Mouse (Mus musculus) heart, adult 2 months (tissue): ENCODE measurements around the gene Lmntd2. TPM values are rescaled to one million over a fixed set of nuclear protein-coding genes. Genes with fewer than 3 reads are reported as not detected.

Experiments
- DNase-seq, 2 experiments: peaks; one replicate each; pipeline ENCODE4 v3.0.0; 2021
- H3K27ac ChIP-seq: fragments of 200-600 bp; 2 replicates; pipeline ENCODE4 v1.8.1; 2022
- H3K27me3 ChIP-seq: fragments of 200-500 bp; 2 replicates; pipeline ENCODE4 v1.6.1; 2012; ENCODE audit warnings: mild to moderate bottlenecking, low read length, inconsistent platforms, mixed read lengths; ENCODE audit not compliant: control insufficient read depth, insufficient read depth
- H3K36me3 ChIP-seq: fragments of 200-500 bp; 2 replicates; pipeline ENCODE4 v1.6.1; 2012; ENCODE audit warnings: low read length, inconsistent platforms; ENCODE audit not compliant: control insufficient read depth, insufficient read depth
- H3K4me1 ChIP-seq: fragments of 200-500 bp; 2 replicates; pipeline ENCODE4 v1.6.1; 2011; ENCODE audit warnings: low read length; ENCODE audit not compliant: control insufficient read depth, insufficient read depth
- H3K4me3 ChIP-seq: fragments of 200-600 bp; 2 replicates; pipeline ENCODE4 v1.8.1; 2022
- H3K79me2 ChIP-seq: fragments of 200-500 bp; replicated peaks from 2 replicates; pipeline ENCODE4 v1.6.1; 2012; ENCODE audit warnings: mild to moderate bottlenecking, inconsistent platforms, low read length, moderate library complexity, mixed read lengths; ENCODE audit not compliant: control insufficient read depth, insufficient read depth
- H3K9ac ChIP-seq: fragments of 200-500 bp; 2 replicates; pipeline ENCODE4 v1.6.1; 2012; ENCODE audit warnings: low read depth, mild to moderate bottlenecking, control low read depth, inconsistent platforms, low read length, mixed read lengths
- CTCF ChIP-seq: fragments of 200-600 bp; IDR thresholded peaks from 2 replicates; pipeline ENCODE4 v1.8.1; 2022; ENCODE audit warnings: antibody characterized with exemption, mild to moderate bottlenecking, moderate library complexity
- EP300 ChIP-seq: fragments of 200-500 bp; IDR thresholded peaks from 2 replicates; pipeline ENCODE4 v1.6.1; 2011; ENCODE audit warnings: low read depth, low read length, control low read depth; ENCODE audit not compliant: insufficient read depth
- POLR2A ChIP-seq: fragments of 200-500 bp; IDR thresholded peaks from 2 replicates; pipeline ENCODE4 v1.6.1; 2011; ENCODE audit warnings: mild to moderate bottlenecking, low read depth, low read length, control low read depth; ENCODE audit not compliant: insufficient read depth
- WGBS: fragments of 180-500 bp; shearing (Covaris S2); methylation state at CpG from one replicate; pipeline ENCODE4 v1.1.7; 2018; 5-methylcytosine and 5-hydroxymethylcytosine counted together
- intact Hi-C: fragments of 180-260 bp; cut with DNase I; formaldehyde crosslinking; loops from one replicate; pipeline ENCODE4 v1.15.1; 2025
- polyA plus RNA-seq: library from polyadenylated mRNA; depleted of rRNA; stranded (reverse); fragments of >200 nt; gene quantifications from 2 replicates; pipeline ENCODE4 v1.2.3, GENCODE M21; 2012
- total RNA-seq, 2 experiments: library from RNA; stranded (reverse); gene quantifications; 2 replicates each; pipeline ENCODE4 v1.2.3; 2021

Gene Lmntd2
- total and polyA plus RNA-seq, 3 experiments, result 0.18 TPM; not detected in 2

DNA sequence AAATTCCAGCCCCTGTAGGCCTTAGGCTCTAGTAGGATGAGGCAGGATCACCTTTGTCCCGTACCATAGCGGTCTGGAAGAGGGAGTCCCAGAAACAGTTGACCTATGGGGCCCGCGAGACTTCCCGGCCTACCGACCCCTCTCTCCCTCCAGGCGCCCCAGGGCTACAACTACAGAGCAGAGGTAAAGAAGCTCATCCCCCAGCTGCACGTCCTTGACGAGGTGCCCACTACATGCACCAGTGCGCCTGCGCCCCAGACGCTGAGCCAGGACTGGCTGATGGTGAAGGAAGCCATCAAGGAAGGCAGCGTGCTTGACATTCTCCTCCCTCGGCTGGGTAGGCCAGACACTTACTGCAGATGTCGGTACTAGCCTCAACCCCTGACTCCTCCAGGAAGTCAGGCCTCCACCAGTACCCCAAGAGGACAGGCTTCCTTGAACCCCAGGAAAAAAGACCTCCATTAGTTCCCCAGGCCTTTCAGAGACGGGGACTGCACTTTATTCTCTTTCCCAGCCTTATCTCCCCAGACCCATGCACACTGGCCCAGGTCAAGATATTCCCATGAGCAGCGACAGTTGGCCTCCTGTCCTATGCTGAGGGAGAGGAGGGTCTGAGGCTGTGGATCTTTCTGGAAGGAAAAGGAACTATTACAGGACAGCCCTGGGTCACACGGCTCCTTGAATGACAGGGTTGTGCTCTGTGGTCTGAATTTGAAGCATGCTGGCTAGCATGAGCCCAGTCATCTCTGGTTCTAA is 7.5 kb downstream of the Lmntd2 start:
- Histone ChIP-seq H3K79me2 (no peaks in the 10 kb centered on the region), H3K9ac (no peak overlapping the region), H3K27me3 (no peaks in the 10 kb centered on the region), H3K27ac (no peak overlapping the region), H3K4me1 (no peaks in the 10 kb centered on the region), H3K4me3 (no peak overlapping the region), H3K36me3 (no peaks in the 10 kb centered on the region)
- no peak for TF ChIP-seq EP300
- TF ChIP-seq POLR2A, result no peak
- no peak for TF ChIP-seq CTCF
- no peak for DNase-seq
- 88% methylated on average over 18 of the region's 18 CpGs for WGBS
- intact Hi-C loops, result no loop called here

- Histone ChIP-seq H3K79me2 (no peaks in the 10 kb centered on the region), H3K9ac (no peak overlapping the region), H3K27ac (no peak overlapping the region), H3K36me3 (no peaks in the 10 kb centered on the region), H3K4me3 (no peak overlapping the region), H3K27me3 (no peaks in the 10 kb centered on the region), H3K4me1 (no peaks in the 10 kb centered on the region)
- intact Hi-C loops, result no loop called here
- no peak for DNase-seq
- TF ChIP-seq POLR2A (no peak), CTCF (no peak), EP300 (no peak)
- 95% methylated on average over 5 of the region's 5 CpGs for WGBS
Observed at GRCm38 (mm10) chr7:141205504-141205903, 8.4 kb downstream of the Lmntd2 start.

DNA sequence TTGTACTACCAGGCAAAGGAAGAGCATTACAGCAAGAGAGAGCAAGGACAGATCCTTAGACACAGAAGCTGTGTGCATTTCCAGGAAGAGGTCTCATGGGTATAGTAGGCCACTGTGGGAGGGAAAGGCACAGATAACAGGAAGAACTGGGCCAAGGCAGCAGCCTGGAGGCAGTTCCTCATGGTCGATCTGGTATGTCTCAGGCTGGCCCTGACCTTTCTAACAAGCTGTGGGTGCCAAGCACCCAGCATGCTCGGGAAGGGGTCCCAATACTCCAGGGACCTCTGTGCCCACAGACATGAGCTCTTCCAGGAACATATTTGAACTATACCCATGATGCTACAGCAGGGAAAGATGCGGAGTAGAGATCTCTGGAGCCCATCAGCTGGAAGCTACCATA is 9.3 kb downstream of the Lmntd2 start:
- WGBS, result 52% methylated on average over 3 of the region's 3 CpGs
- DNase-seq, result peak in 1 of 2 experiments; percentile 8
- no peak for TF ChIP-seq CTCF

DNA sequence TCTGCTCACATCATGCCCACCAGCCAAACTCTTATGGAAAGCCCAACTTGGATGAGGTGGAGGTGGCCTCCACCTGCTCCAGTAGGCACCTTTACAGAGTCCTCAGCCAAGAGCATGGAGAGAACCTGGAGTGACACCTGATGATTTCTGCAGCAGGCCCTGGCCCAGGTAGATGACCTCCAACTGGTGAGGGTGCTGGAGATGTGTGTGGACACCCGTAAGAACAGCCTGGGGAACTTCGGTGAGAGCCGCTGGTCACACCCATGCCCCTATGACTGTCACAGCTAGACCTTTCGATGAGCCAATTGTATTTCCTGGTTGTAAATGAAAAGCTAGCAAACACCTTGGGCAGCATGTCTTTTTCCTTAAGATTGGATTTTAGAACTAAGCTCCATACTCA is 15.8 kb downstream of the Lmntd2 start:
- DNase-seq, result no peak
- intact Hi-C loops, result no loop called here
- Histone ChIP-seq H3K27ac (no peak overlapping the region), H3K9ac (no peak overlapping the region), H3K79me2 (peaks cover 1% of the 10 kb centered on the region; the same call in 1 of the 2 replicates), H3K4me3 (no peak overlapping the region), H3K27me3 (no peaks in the 10 kb centered on the region), H3K36me3 (no peaks in the 10 kb centered on the region), H3K4me1 (peaks cover 1% of the 10 kb centered on the region; the same call in 1 of the 2 replicates)
- no peak for TF ChIP-seq POLR2A
- no peak for TF ChIP-seq CTCF
- TF ChIP-seq EP300, result no peak
- 96% methylated on average over 4 of the region's 4 CpGs for WGBS

More for the DNA sequence above, 9.3 kb downstream of the Lmntd2 start:
- H3K4me1 ChIP-seq, result no peaks in the 10 kb centered on the region
- H3K4me3 ChIP-seq, result no peak overlapping the region
- H3K79me2 ChIP-seq, result no peaks in the 10 kb centered on the region
- intact Hi-C loops, result no loop called here
- H3K36me3 ChIP-seq, result no peaks in the 10 kb centered on the region
- H3K9ac ChIP-seq, result no peak overlapping the region
- no peak overlapping the region for H3K27ac ChIP-seq
- H3K27me3 ChIP-seq, result no peaks in the 10 kb centered on the region

GRCm38 (mm10) chr7:141196619-141197282 is 17.1 kb downstream of the Lmntd2 start:
- Histone ChIP-seq H3K79me2 (peaks cover 1% of the 10 kb centered on the region; the same call in 1 of the 2 replicates), H3K4me1 (peaks cover 5% of the 10 kb centered on the region), H3K4me3 (no peak overlapping the region), H3K36me3 (no peaks in the 10 kb centered on the region), H3K27me3 (no peaks in the 10 kb centered on the region), H3K9ac (no peak overlapping the region), H3K27ac (no peak overlapping the region)
- intact Hi-C loops, result no loop called here
- no peak for DNase-seq
- 91% methylated on average over 8 of the region's 8 CpGs for WGBS
- no peak for TF ChIP-seq EP300

DNA sequence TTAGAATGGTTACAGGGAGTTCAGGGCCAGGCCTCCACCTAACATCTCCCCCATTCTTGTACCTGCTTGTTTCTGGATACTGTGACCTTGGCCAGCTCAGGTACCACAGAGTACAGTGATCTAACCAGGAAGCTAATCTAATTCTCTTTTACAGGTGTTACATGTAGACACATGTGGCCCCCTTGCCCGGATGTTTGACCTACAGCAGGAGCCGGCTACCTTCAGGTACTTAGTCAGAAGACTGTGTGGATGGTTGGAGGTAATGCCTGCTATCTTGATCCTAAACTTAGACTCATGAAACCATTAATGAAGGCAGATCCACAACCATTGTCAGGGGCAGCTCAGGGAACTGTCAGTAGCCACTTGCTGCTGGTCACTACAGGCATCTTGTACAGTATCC is 18.1 kb downstream of the Lmntd2 start:
- Histone ChIP-seq H3K79me2 (peaks cover 1% of the 10 kb centered on the region; the same call in 1 of the 2 replicates), H3K27ac (no peak overlapping the region), H3K4me1 (peaks cover 9% of the 10 kb centered on the region), H3K4me3 (no peak overlapping the region), H3K27me3 (no peaks in the 10 kb centered on the region), H3K9ac (no peak overlapping the region), H3K36me3 (no peaks in the 10 kb centered on the region)
- no peak for DNase-seq
- intact Hi-C loops, result no loop called here
- WGBS, result 97% methylated on average over 2 of the region's 2 CpGs
- TF ChIP-seq POLR2A (no peak), EP300 (no peak), CTCF (no peak)
